In the genomic region with DNA sequence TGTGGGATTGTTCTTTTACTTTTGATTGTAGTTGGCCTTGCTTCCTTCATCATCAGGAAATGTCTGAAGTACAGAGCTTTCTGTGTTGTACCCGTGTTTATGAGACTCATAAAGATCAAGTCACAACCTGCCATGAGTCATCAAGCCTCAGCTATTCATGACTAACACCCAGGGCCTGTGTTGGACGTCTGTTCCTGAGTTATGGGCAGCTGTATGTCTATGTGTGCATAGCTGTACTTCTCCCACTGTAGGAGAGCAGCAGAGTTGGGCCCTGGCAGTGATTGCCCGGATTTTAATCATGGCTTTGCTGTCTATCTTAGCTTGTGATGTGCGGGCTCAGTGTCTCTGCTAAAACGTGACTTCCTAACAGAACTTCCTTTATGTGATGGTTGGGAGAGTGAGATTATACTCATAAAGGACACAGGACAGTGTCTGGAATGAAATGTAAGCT, we compare ENCODE assay signal across 13 mouse cellular contexts. TPM values are rescaled to one million over a fixed set of nuclear protein-coding genes. Genes with fewer than 3 reads are reported as not detected.
DNase-seq lines count a peak whose midpoint lies in the region; ATAC-seq and TF ChIP-seq lines count a peak whose summit lies in the region.
"Had no signal": no experiment of that assay in that cellular context is flagged by ENCODE, and none has a peak within 500 bp of the region (broad histone marks: within the 10 kb centered on the region; RNA-seq: fewer than 3 reads in every experiment).

No protein-coding gene starts in this region.

- H3K36me3 ChIP-seq in kidney, postnatal 0 days (ENCODE audit: insufficient read depth, low read length) = peaks cover 67% of the 10 kb centered on the region
- H3K36me3 ChIP-seq in kidney, embryonic 15.5 days = peaks cover 94% of the 10 kb centered on the region
- peaks cover 43% of the 10 kb centered on the region for H3K36me3 ChIP-seq in hindbrain, embryonic 13.5 days
- H3K36me3 ChIP-seq: midbrain, embryonic 15.5 days had no signal

- peak overlapping the region; percentile 42; the same call in 1 of the 2 replicates for H3K27ac ChIP-seq in kidney, postnatal 0 days
- no peak overlapping the region for H3K27ac ChIP-seq in kidney, embryonic 15.5 days
- peak overlapping the region; percentile 93 for H3K27ac ChIP-seq in embryonic fibroblast, embryonic 13.5 days (ENCODE audit: insufficient read depth, low read length)
- no peak overlapping the region for H3K27ac ChIP-seq in hindbrain, embryonic 13.5 days
- H3K27ac ChIP-seq: embryonic facial prominence, embryonic 13.5 days; limb, embryonic 12.5 days; midbrain, embryonic 15.5 days had no signal

- TF ChIP-seq CTCF in kidney, postnatal 0 days (IDR thresholded peaks at IDR 0.05; ENCODE audit: low read depth) = no peak
- TF ChIP-seq CTCF in embryonic fibroblast, embryonic 13.5 days (IDR thresholded peaks at IDR 0.05; ENCODE audit: borderline replicate concordance, insufficient read depth, low read length) = no peak

- H3K4me2 ChIP-seq in kidney, postnatal 0 days (ENCODE audit: low read length) = no peak overlapping the region
- no peak overlapping the region for H3K4me2 ChIP-seq in kidney, embryonic 15.5 days
- H3K4me2 ChIP-seq in hindbrain, embryonic 13.5 days = no peak overlapping the region
- H3K4me2 ChIP-seq: embryonic facial prominence, embryonic 13.5 days; limb, embryonic 12.5 days; midbrain, embryonic 15.5 days had no signal

- H3K9ac ChIP-seq in kidney, postnatal 0 days (ENCODE audit: low read depth, low read length) = no peak overlapping the region
- H3K9ac ChIP-seq in kidney, embryonic 15.5 days = no peak overlapping the region
- no peak overlapping the region for H3K9ac ChIP-seq in hindbrain, embryonic 13.5 days
- H3K9ac ChIP-seq: embryonic facial prominence, embryonic 13.5 days; limb, embryonic 12.5 days; midbrain, embryonic 15.5 days had no signal

- H3K9me3 ChIP-seq in kidney, postnatal 0 days (replicated peaks; ENCODE audit: low read length) = no peaks in the 10 kb centered on the region
- H3K9me3 ChIP-seq in kidney, embryonic 15.5 days (replicated peaks) = no peaks in the 10 kb centered on the region
- no peaks in the 10 kb centered on the region for H3K9me3 ChIP-seq in hindbrain, embryonic 13.5 days
- H3K9me3 ChIP-seq: embryonic facial prominence, embryonic 13.5 days; limb, embryonic 12.5 days; midbrain, embryonic 15.5 days had no signal

- 68% methylated on average over 5 of the region's 5 CpGs for WGBS in kidney, postnatal 0 days
- 73% methylated on average over 5 of the region's 5 CpGs for WGBS in kidney, embryonic 15.5 days
- 84% methylated on average over 5 of the region's 5 CpGs for WGBS in hindbrain, embryonic 13.5 days

- no peak for DNase-seq in kidney, postnatal 0 days (ENCODE audit: low spot score)
- peak; percentile 52 for DNase-seq in MEL-GATA-1-ER (ENCODE audit: extremely low read depth, low read depth)
- DNase-seq in right cerebral cortex, postnatal 14 days = no peak
- DNase-seq: retina, postnatal 1 day; thymus, postnatal 36 days had no signal

- no peak overlapping the region for H3K4me3 ChIP-seq in kidney, postnatal 0 days (replicated peaks; ENCODE audit: low read depth, low read length)
- H3K4me3 ChIP-seq in kidney, embryonic 15.5 days (replicated peaks) = no peak overlapping the region
- H3K4me3 ChIP-seq in embryonic fibroblast, embryonic 13.5 days (ENCODE audit: insufficient read depth, low read length) = no peak overlapping the region
- no peak overlapping the region for H3K4me3 ChIP-seq in hindbrain, embryonic 13.5 days
- H3K4me3 ChIP-seq: embryonic facial prominence, embryonic 13.5 days; limb, embryonic 12.5 days; midbrain, embryonic 15.5 days had no signal

- H3K4me1 ChIP-seq in kidney, postnatal 0 days (replicated peaks; ENCODE audit: insufficient read depth, low read length) = no peaks in the 10 kb centered on the region
- H3K4me1 ChIP-seq in kidney, embryonic 15.5 days = no peaks in the 10 kb centered on the region
- peaks cover 5% of the 10 kb centered on the region for H3K4me1 ChIP-seq in embryonic fibroblast, embryonic 13.5 days (ENCODE audit: control insufficient read depth, insufficient read depth, low read length)
- H3K4me1 ChIP-seq in hindbrain, embryonic 13.5 days (replicated peaks) = no peaks in the 10 kb centered on the region
- H3K4me1 ChIP-seq: embryonic facial prominence, embryonic 13.5 days; limb, embryonic 12.5 days; midbrain, embryonic 15.5 days had no signal

- no peaks in the 10 kb centered on the region for H3K27me3 ChIP-seq in kidney, postnatal 0 days (ENCODE audit: insufficient read depth, low read length)
- no peaks in the 10 kb centered on the region for H3K27me3 ChIP-seq in kidney, embryonic 15.5 days
- no peaks in the 10 kb centered on the region for H3K27me3 ChIP-seq in hindbrain, embryonic 13.5 days
- H3K27me3 ChIP-seq: embryonic facial prominence, embryonic 13.5 days; limb, embryonic 12.5 days; midbrain, embryonic 15.5 days had no signal

- ATAC-seq in kidney, postnatal 0 days (replicated peaks; ENCODE audit: low FRiP score, low read depth) = no peak
- ATAC-seq in kidney, embryonic 15.5 days (replicated peaks; ENCODE audit: low FRiP score) = no peak
- peak; percentile 9; the same call in 1 of the 2 replicates for ATAC-seq in megakaryocyte progenitor cell, adult 5-6 weeks (replicated peaks; ENCODE audit: poor library complexity)
- no peak for ATAC-seq in hindbrain, embryonic 13.5 days (ENCODE audit: low FRiP score)
- ATAC-seq: hindbrain, embryonic 16.5 days; midbrain, embryonic 15.5 days had no signal

- no peak for TF ChIP-seq POLR2A in embryonic fibroblast, embryonic 13.5 days (IDR thresholded peaks at IDR 0.05; ENCODE audit: low read depth, low read length)

RNA-seq across cellular contexts. Expression of a gene that starts 31.3 kb away (rescaled TPM):
- 62.1 and 66.4 TPM in 2 replicates for polyA plus RNA-seq in kidney, postnatal 0 days (2015; fragmentation: Nextera tagmentation; extraction: Ambion mirVana)
- 45.2 and 48.1 TPM in 2 replicates for polyA plus RNA-seq in kidney, embryonic 15.5 days (2015; fragmentation: Nextera tagmentation; extraction: Ambion mirVana)
- 51.2 and 68.0 TPM in 2 replicates for polyA plus RNA-seq in embryonic fibroblast, embryonic 13.5 days (2011; ENCODE audit: insufficient read length, low read depth, missing spikeins)
- 60.9 and 71.6 TPM in 2 replicates for total RNA-seq in megakaryocyte progenitor cell, adult 5-6 weeks (2015)
- 87.5 and 121 TPM in 2 replicates for total RNA-seq in megakaryocyte progenitor cell, adult 5-6 weeks (2017)
- 16.5 and 17.2 TPM in 2 replicates for polyA plus RNA-seq in hindbrain, embryonic 13.5 days (2015; fragmentation: Nextera tagmentation; extraction: Ambion mirVana)

RNA-seq across cellular contexts. Expression of a gene that starts 46.8 kb away (rescaled TPM):
- polyA plus RNA-seq in kidney, postnatal 0 days (2015; fragmentation: Nextera tagmentation; extraction: Ambion mirVana) = 0.92 and 0.96 TPM in 2 replicates
- polyA plus RNA-seq in kidney, embryonic 15.5 days (2015; fragmentation: Nextera tagmentation; extraction: Ambion mirVana) = not detected in 2 replicates
- polyA plus RNA-seq in embryonic fibroblast, embryonic 13.5 days (2011; ENCODE audit: insufficient read length, low read depth, missing spikeins) = 0.55 TPM in 1 of 2 replicates, not detected in the other
- total RNA-seq in megakaryocyte progenitor cell, adult 5-6 weeks (2015) = not detected in 2 replicates
- 0.44 and 0.67 TPM in 2 replicates for total RNA-seq in megakaryocyte progenitor cell, adult 5-6 weeks (2017)
- not detected in 2 replicates for polyA plus RNA-seq in hindbrain, embryonic 13.5 days (2015; fragmentation: Nextera tagmentation; extraction: Ambion mirVana)
- polyA plus RNA-seq: embryonic facial prominence, embryonic 13.5 days; hindbrain, embryonic 16.5 days; limb, embryonic 12.5 days; midbrain, embryonic 15.5 days had no signal

RNA-seq across cellular contexts. Expression of a gene that starts 52.6 kb away (rescaled TPM):
- 28.0 and 31.3 TPM in 2 replicates for polyA plus RNA-seq in kidney, postnatal 0 days (2015; fragmentation: Nextera tagmentation; extraction: Ambion mirVana)
- polyA plus RNA-seq in kidney, embryonic 15.5 days (2015; fragmentation: Nextera tagmentation; extraction: Ambion mirVana) = 41.3 and 41.8 TPM in 2 replicates
- polyA plus RNA-seq in embryonic fibroblast, embryonic 13.5 days (2011; ENCODE audit: insufficient read length, low read depth, missing spikeins) = 37.2 and 39.1 TPM in 2 replicates
- 182 and 183 TPM in 2 replicates for total RNA-seq in megakaryocyte progenitor cell, adult 5-6 weeks (2015)
- 124 and 136 TPM in 2 replicates for total RNA-seq in megakaryocyte progenitor cell, adult 5-6 weeks (2017)
- polyA plus RNA-seq in hindbrain, embryonic 13.5 days (2015; fragmentation: Nextera tagmentation; extraction: Ambion mirVana) = 6.9 and 8.2 TPM in 2 replicates

Comparison
In these comparisons a context has a peak if more than half of its experiments do, and no peak if none do; other contexts are left out.
1. H3K27ac ChIP-seq: peak in kidney, postnatal 0 days (single experiment) and embryonic fibroblast, embryonic 13.5 days (single experiment); none in kidney, embryonic 15.5 days (single experiment) and hindbrain, embryonic 13.5 days (single experiment).